Mouse (Mus musculus) MEL (cell line): ENCODE measurements around the gene Trim67. TPM values are rescaled to one million over a fixed set of nuclear protein-coding genes. Genes with fewer than 3 reads are reported as not detected.

Source experiments
- DNase-seq: peaks from one replicate; pipeline ENCODE4 v3.0.0; 2011; ENCODE audit warnings: low read depth, low spot score
- H3K27ac ChIP-seq: 2 replicates; pipeline ENCODE4 v1.5.1; 2012; ENCODE audit warnings: low read depth, mild to moderate bottlenecking, control low read depth, low read length, moderate library complexity; ENCODE audit not compliant: control insufficient read depth
- H3K27me3 ChIP-seq, 2 experiments: fragments of 150-350 bp in 1 of 2; sonication (generic) in 1 of 2; 2 replicates each; pipeline ENCODE4 v1.6.1; 2012; ENCODE audit warnings: low read length in 2 of 2, mild to moderate bottlenecking in 2 of 2, improper control_type of control experiment in 1 of 2, moderate library complexity in 1 of 2; ENCODE audit not compliant: insufficient read depth in 2 of 2, control insufficient read depth in 1 of 2
- H3K36me3 ChIP-seq, 2 experiments: 2 replicates each; pipeline ENCODE4 v1.6.1; 2012 to 2014; ENCODE audit warnings: low read length in 2 of 2, improper control_type of control experiment in 1 of 2, inconsistent platforms in 1 of 2, mild to moderate bottlenecking in 1 of 2; ENCODE audit not compliant: insufficient read depth in 2 of 2, control insufficient read depth in 1 of 2
- H3K4me1 ChIP-seq, 2 experiments: fragments of 150-350 bp in 1 of 2; sonication (generic) in 1 of 2; 2 replicates each; pipeline ENCODE4 v1.6.1; 2012; ENCODE audit warnings: low read length in 2 of 2, improper control_type of control experiment in 1 of 2, mild to moderate bottlenecking in 1 of 2; ENCODE audit not compliant: insufficient read depth in 2 of 2, control insufficient read depth in 1 of 2
- H3K4me3 ChIP-seq, 2 experiments: fragments of 150-350 bp in 1 of 2; sonication (generic) in 1 of 2; 2 replicates each; pipeline ENCODE4 v1.5.1; 2012; ENCODE audit warnings: low read depth in 2 of 2, low read length in 2 of 2, mild to moderate bottlenecking in 2 of 2, moderate library complexity in 2 of 2, control low read depth in 1 of 2, improper control_type of control experiment in 1 of 2; ENCODE audit not compliant: control insufficient read depth in 1 of 2, insufficient read depth in 1 of 2
- H3K79me2 ChIP-seq: 2 replicates; pipeline ENCODE4 v1.6.1; 2012; ENCODE audit warnings: mild to moderate bottlenecking, low read length, moderate library complexity; ENCODE audit not compliant: control insufficient read depth, poor library complexity, insufficient read depth
- H3K9ac ChIP-seq: 2 replicates; pipeline ENCODE4 v1.6.1; 2012; ENCODE audit warnings: low read depth, mild to moderate bottlenecking, control low read depth, low read length, moderate library complexity; ENCODE audit not compliant: control insufficient read depth, poor library complexity, severe bottlenecking
- H3K9me3 ChIP-seq: fragments of 150-350 bp; sonication (generic); replicated peaks from 2 replicates; pipeline ENCODE4 v1.6.1; 2012; ENCODE audit warnings: mild to moderate bottlenecking, low read length, improper control_type of control experiment, moderate library complexity; ENCODE audit not compliant: insufficient read depth
- CHD2 ChIP-seq: IDR thresholded peaks from 2 replicates; pipeline ENCODE4 v1.6.1; 2011; ENCODE audit warnings: low read length, improper control_type of control experiment
- E2F4 ChIP-seq: IDR thresholded peaks from 2 replicates; pipeline ENCODE4 v1.6.1; 2011; ENCODE audit warnings: low read depth, low read length, improper control_type of control experiment, borderline replicate concordance
- ELF1 ChIP-seq: IDR thresholded peaks from 2 replicates; pipeline ENCODE4 v1.6.1; 2014; ENCODE audit warnings: low read depth, mild to moderate bottlenecking, inconsistent platforms, low read length, improper control_type of control experiment, moderate library complexity
- JUND ChIP-seq: IDR thresholded peaks from 2 replicates; pipeline ENCODE4 v1.6.1; 2011; ENCODE audit warnings: low read depth, mild to moderate bottlenecking, improper control_type of control experiment, low read length
- KAT2A ChIP-seq: conservative IDR thresholded peaks from 2 replicates; pipeline ENCODE4 v1.6.1; 2012; ENCODE audit warnings: low read depth, low read length, improper control_type of control experiment, inconsistent platforms
- MAZ ChIP-seq: IDR thresholded peaks from 2 replicates; pipeline ENCODE4 v1.6.1; 2012; ENCODE audit warnings: low read depth, mild to moderate bottlenecking, inconsistent platforms, low read length, improper control_type of control experiment
- NRF1 ChIP-seq: IDR thresholded peaks from 2 replicates; pipeline ENCODE4 v1.6.1; 2014; ENCODE audit warnings: low read depth, mild to moderate bottlenecking, inconsistent platforms, low read length, improper control_type of control experiment, moderate library complexity; ENCODE audit not compliant: poor library complexity, insufficient read depth, severe bottlenecking
- RAD21 ChIP-seq: IDR thresholded peaks from 2 replicates; pipeline ENCODE4 v1.6.1; 2011; ENCODE audit warnings: mild to moderate bottlenecking, low read depth, low read length, improper control_type of control experiment
- SIN3A ChIP-seq: IDR thresholded peaks from 2 replicates; pipeline ENCODE4 v1.6.1; 2012; ENCODE audit warnings: low read length, improper control_type of control experiment, inconsistent platforms
- SMC3 ChIP-seq: IDR thresholded peaks from 2 replicates; pipeline ENCODE4 v1.6.1; 2011; ENCODE audit warnings: low read depth, low read length, improper control_type of control experiment
- TAL1 ChIP-seq: IDR thresholded peaks from 2 replicates; pipeline ENCODE4 v1.6.1; 2012; ENCODE audit warnings: mild to moderate bottlenecking, inconsistent platforms, low read length, moderate library complexity, mixed read lengths
- TCF12 ChIP-seq: IDR thresholded peaks from 2 replicates; pipeline ENCODE4 v1.6.1; 2014; ENCODE audit warnings: low read depth, mild to moderate bottlenecking, inconsistent platforms, low read length, improper control_type of control experiment, moderate library complexity
- UBTF ChIP-seq: IDR thresholded peaks from 2 replicates; pipeline ENCODE4 v1.6.1; 2012; ENCODE audit warnings: low read depth, mild to moderate bottlenecking, inconsistent platforms, low read length, improper control_type of control experiment, moderate library complexity, borderline replicate concordance; ENCODE audit not compliant: insufficient read depth
- ZC3H11A ChIP-seq: IDR thresholded peaks from 2 replicates; pipeline ENCODE4 v1.6.1; 2012; ENCODE audit warnings: low read depth, mild to moderate bottlenecking, inconsistent platforms, low read length, improper control_type of control experiment
- ZMIZ1 ChIP-seq: IDR thresholded peaks from 2 replicates; pipeline ENCODE4 v1.6.1; 2012; ENCODE audit warnings: low read depth, mild to moderate bottlenecking, inconsistent platforms, low read length, improper control_type of control experiment, moderate library complexity
- ZNF384 ChIP-seq: IDR thresholded peaks from 2 replicates; pipeline ENCODE4 v1.6.1; 2012; ENCODE audit warnings: low read depth, mild to moderate bottlenecking, inconsistent platforms, low read length, improper control_type of control experiment
- polyA plus RNA-seq, 2 experiments: library from polyadenylated mRNA; stranded (reverse) in 1 of 2; unstranded in 1 of 2; fragments of >175 nt in 1 of 2; fragments of >200 nt in 1 of 2; gene quantifications; 2 replicates each; pipeline versions ENCODE4 v1.2.1 to v1.2.4; 2012; ENCODE audit warnings: low replicate concordance in 2 of 2, low read depth in 1 of 2; ENCODE audit not compliant: insufficient read length in 2 of 2, insufficient read depth in 1 of 2, missing spikeins in 1 of 2
- total RNA-seq: library from RNA; depleted of rRNA; stranded (reverse); fragments of 300-350 nt; gene quantifications from 2 replicates; pipeline ENCODE4 v1.2.3, GENCODE M21; 2012

Gene Trim67
- total and polyA plus RNA-seq, 3 experiments: 0.06 TPM; not detected in 2

DNA sequence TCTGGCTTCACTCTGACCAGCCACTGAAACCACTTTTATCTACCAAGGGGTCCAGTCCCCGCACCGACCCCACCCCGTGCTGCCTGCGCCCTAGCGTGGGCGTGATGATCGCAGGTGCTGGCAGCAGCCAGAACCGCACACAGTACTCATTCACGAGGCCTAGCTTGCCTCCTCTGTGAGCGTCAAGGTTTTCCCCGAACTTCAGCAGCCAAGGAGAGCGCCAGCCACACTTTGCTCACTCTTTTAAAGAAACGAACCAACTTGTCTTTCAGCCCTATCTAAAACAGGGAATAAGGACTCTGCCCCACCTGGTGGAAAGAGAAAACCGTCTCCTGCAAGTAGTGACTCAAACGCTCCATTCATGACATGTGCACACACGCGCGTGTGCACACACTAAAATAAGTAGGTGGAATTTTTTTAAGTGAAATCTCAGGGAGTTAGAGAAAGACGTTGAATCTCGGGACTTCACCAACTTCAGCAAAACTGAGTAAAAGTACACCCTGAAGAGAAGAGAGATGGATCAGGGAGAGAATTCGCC lies 40.5 kb upstream of the Trim67 start:
- Histone ChIP-seq H3K4me3 (no peak overlapping the region), H3K9ac (no peak overlapping the region), H3K27ac (no peak overlapping the region)
- DNase-seq: no peak
- TF ChIP-seq ZNF384 (no peak), UBTF (no peak), ZC3H11A (no peak), JUND (no peak), SIN3A (no peak), E2F4 (no peak), SMC3 (no peak), KAT2A (no peak)
- TF ChIP-seq, all 39 proteins: peak for 0
- Histone ChIP-seq H3K4me1 (peaks cover 2 to 10% of the 10 kb centered on the region in 2 experiments), H3K27me3 (no peaks in the 10 kb centered on the region), H3K36me3 (no peaks in the 10 kb centered on the region; a peak in 1 of 4 replicates), H3K79me2 (peaks cover 2% of the 10 kb centered on the region; the same call in 1 of the 2 replicates), H3K9me3 (no peaks in the 10 kb centered on the region)

DNA sequence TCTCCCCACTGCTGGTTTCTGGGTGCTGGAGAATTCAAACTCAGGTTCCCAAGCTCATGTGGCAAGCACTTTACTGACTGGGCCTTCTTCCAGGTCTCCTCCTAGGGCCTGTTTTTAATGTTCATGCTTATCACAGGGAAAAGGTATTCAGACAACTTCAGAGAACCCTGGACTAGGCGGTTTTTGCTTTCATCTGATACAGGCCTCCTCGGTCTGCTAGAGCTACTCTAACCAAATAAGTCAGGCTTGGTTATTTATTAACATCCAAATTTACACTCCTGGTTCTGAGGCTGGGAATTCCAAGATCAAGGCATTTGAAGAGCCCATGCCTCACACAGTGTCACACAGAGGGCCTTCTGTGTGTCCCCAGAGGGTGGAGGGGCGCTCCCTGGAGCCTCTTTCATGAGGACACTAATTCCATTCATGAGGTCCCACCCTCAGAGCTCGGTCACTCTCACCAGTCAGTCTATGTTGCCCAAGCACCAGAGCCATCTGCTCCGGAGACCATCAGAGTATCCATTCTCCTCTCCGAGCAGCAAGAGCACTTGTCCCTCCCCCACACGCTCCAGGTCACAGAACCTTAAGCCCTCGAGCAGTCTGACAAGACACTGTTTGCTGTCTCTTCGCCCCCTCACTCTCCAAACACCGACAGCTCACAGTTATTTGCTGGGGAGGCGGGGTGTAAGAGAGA lies 38.6 kb upstream of the Trim67 start:
- Histone ChIP-seq H3K4me3 (no peak overlapping the region), H3K27ac (no peak overlapping the region), H3K4me1 (peaks cover 2 to 10% of the 10 kb centered on the region in 2 experiments), H3K79me2 (peaks cover 2% of the 10 kb centered on the region; the same call in 1 of the 2 replicates), H3K27me3 (no peaks in the 10 kb centered on the region), H3K9ac (no peak overlapping the region), H3K36me3 (no peaks in the 10 kb centered on the region; a peak in 1 of 4 replicates)
- DNase-seq: no peak
- TF ChIP-seq MAZ (no peak), RAD21 (no peak), E2F4 (no peak), TAL1 (no peak), NRF1 (no peak), UBTF (no peak), CHD2 (no peak), ZMIZ1 (no peak), JUND (no peak), ELF1 (no peak), TCF12 (no peak)
- TF ChIP-seq, all 39 proteins: peak for 0
- H3K9me3 ChIP-seq: no peaks in the 10 kb centered on the region
